Mouse (Mus musculus) thymus, adult 2 months (tissue): ENCODE measurements around the gene Tmprss9.

Experiments
- CTCF ChIP-seq: fragments of 200-500 bp; IDR thresholded peaks from 2 replicates; pipeline ENCODE4 v1.5.1; 2012; ENCODE audit warnings: mild to moderate bottlenecking, control low read depth, low read length, moderate library complexity, borderline replicate concordance; ENCODE audit not compliant: control insufficient read depth, poor library complexity, insufficient read depth; ENCODE audit errors: extremely low read depth
- POLR2A ChIP-seq: fragments of 200-500 bp; IDR thresholded peaks from 2 replicates; pipeline ENCODE4 v1.6.1; 2012; ENCODE audit warnings: mild to moderate bottlenecking, low read length, control low read depth, moderate library complexity; ENCODE audit not compliant: control insufficient read depth, poor library complexity, insufficient read depth; ENCODE audit errors: extremely low read depth

GRCm38 (mm10) chr10:80948570-80948969 is 76.9 kb downstream of the Tmprss9 start:
- TF ChIP-seq CTCF (no peak), POLR2A (no peak)
